Mouse (Mus musculus) heart, adult 2 months (tissue): ENCODE data around the gene Csnk1g1.

Source experiments
- CTCF ChIP-seq: fragments of 200-600 bp; IDR thresholded peaks from 2 replicates; pipeline ENCODE4 v1.8.1; 2022; ENCODE audit warnings: antibody characterized with exemption, mild to moderate bottlenecking, moderate library complexity
- EP300 ChIP-seq: fragments of 200-500 bp; IDR thresholded peaks from 2 replicates; pipeline ENCODE4 v1.6.1; 2011; ENCODE audit warnings: low read depth, low read length, control low read depth; ENCODE audit not compliant: insufficient read depth

GRCm38 (mm10) chr9:66078493-66078892, 169.8 kb downstream of the Csnk1g1 start:
- TF ChIP-seq EP300 (no peak), CTCF (no peak)
